8 mouse cellular contexts compared by ENCODE assay signal in the genomic region with DNA sequence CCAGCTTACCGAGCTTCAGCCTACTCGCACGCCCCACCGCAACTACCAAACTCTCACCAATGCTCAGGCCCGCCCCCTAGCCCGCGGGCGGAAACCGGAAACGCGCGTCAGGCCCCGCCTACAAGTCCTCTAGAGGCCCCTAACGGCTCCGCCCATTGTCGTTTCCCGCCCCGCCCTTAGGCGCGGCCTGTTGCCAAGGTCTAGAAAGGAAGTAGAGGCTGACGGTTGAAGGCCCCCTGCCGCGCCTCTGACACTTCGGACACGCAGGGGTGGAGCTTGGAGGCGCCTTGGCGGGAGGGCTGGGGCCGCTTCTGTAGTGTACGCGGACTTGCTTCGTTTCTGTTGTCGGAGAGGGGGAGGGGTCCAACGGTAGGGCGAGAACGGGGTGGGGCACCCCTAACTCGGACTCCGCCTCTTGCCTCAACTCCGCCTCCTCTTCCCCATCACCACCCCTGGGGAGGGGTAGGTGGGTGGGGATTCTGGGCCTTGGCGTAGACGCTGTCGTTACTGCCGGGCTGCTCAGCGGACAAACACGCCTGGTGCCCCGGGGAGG. TPM values are rescaled to one million over a fixed set of nuclear protein-coding genes. Genes with fewer than 3 reads are reported as not detected.
DNase-seq lines count a peak whose midpoint lies in the region; ATAC-seq lines count a peak whose summit lies in the region.

Bcap31 (minus strand) TSS at position 67 of the 553 bp plus-strand sequence.
Abcd1 (plus strand) TSS at position 489 of the 553 bp plus-strand sequence.

- 16% methylated on average over 38 of the region's 45 CpGs for WGBS in hindbrain, embryonic 16.5 days
- 19% methylated on average over 28 of the region's 45 CpGs for WGBS in macrophage (ENCODE audit: missing documents)

- H3K9me3 ChIP-seq in hindbrain, embryonic 16.5 days (ENCODE audit: control insufficient read depth, low read length): no peaks in the 10 kb centered on the region

- no peaks in the 10 kb centered on the region for H3K36me3 ChIP-seq in hindbrain, embryonic 16.5 days (ENCODE audit: control insufficient read depth, insufficient read depth, low read length)
- H3K36me3 ChIP-seq in macrophage (ENCODE audit: inconsistent target): no peaks in the 10 kb centered on the region

- H3K27ac ChIP-seq in hindbrain, embryonic 16.5 days (ENCODE audit: low read depth, low read length): peak within 1 kb of the TSS; percentile 77
- H3K27ac ChIP-seq in macrophage: peak within 1 kb of the TSS; percentile 95

- H3K9ac ChIP-seq in hindbrain, embryonic 16.5 days (ENCODE audit: low read depth, low read length): peak within 1 kb of the TSS; percentile 65

- peak; percentile 97 for DNase-seq in T-cell, adult 2 months (ENCODE audit: low spot score)
- peak; percentile 81 to 83 for DNase-seq in cerebellum, postnatal 36 days
- peak; percentile 93 for DNase-seq in gastrocnemius, adult 18-20 months (ENCODE audit: low spot score)
- peak; percentile 80 to 84 for DNase-seq in left cerebral cortex, adult 18-20 months (ENCODE audit: low spot score in 2 of 2)
- peak; percentile 88 for DNase-seq in right cerebral cortex, adult 18-20 months
- DNase-seq in urinary bladder, postnatal 10 days (ENCODE audit: low spot score): peak; percentile 72

- no peaks in the 10 kb centered on the region for H3K27me3 ChIP-seq in hindbrain, embryonic 16.5 days (replicated peaks; ENCODE audit: control insufficient read depth, insufficient read depth, low read length)

- peak within 1 kb of the TSS; percentile 54 for H3K4me3 ChIP-seq in hindbrain, embryonic 16.5 days (ENCODE audit: low read length)
- peak within 1 kb of the TSS; percentile 70 for H3K4me3 ChIP-seq in macrophage (ENCODE audit: inconsistent target)

- H3K4me2 ChIP-seq in hindbrain, embryonic 16.5 days (ENCODE audit: low read length): peak within 1 kb of the TSS; percentile 67

- ATAC-seq in hindbrain, embryonic 16.5 days: peak; percentile 92

- H3K4me1 ChIP-seq in hindbrain, embryonic 16.5 days (ENCODE audit: control insufficient read depth, insufficient read depth, low read depth, low read length): peaks cover 17% of the 10 kb centered on the region

- H3K79me2 ChIP-seq in macrophage (ENCODE audit: inconsistent target): peaks cover 60% of the 10 kb centered on the region

RNA-seq across cellular contexts. Expression of gene Bcap31, which starts in this region (rescaled TPM):
- 10 to 100 TPM; 54.2 to 63.8 TPM for total RNA-seq in gastrocnemius, adult 18-20 months (2021)
- polyA plus RNA-seq in hindbrain, embryonic 16.5 days (2015; fragmentation: Nextera tagmentation; extraction: Ambion mirVana): 144 and 154 TPM in 2 replicates
- total RNA-seq in left cerebral cortex, adult 18-20 months (2021): 10 to 100 TPM; 79.2 to 91.3 TPM
- total RNA-seq in macrophage (2018; cell fraction: chromatin; rRNA removed): 10 to 100 TPM in 24 of 26 experiments, 1 to 10 TPM in 2; 7.8 to 36.6 (median 19.4) TPM
- 100 to 1,000 TPM; 144 to 223 (median 182) TPM for total RNA-seq in macrophage (2018; cell fraction: cytosol; rRNA removed)
- 100 to 1,000 TPM in 23 of 26 experiments, 10 to 100 TPM in 3; 29.8 to 200 (median 139) TPM for total RNA-seq in macrophage (2018; cell fraction: nucleus; rRNA removed)
- polyA plus RNA-seq in macrophage (2018): 211 to 247 TPM (median 232 TPM) in 3 replicates

RNA-seq across cellular contexts. Expression of gene Abcd1, which starts in this region (rescaled TPM):
- 10 to 100 TPM; 18.7 to 21.2 TPM for total RNA-seq in gastrocnemius, adult 18-20 months (2021)
- 13.1 and 13.2 TPM in 2 replicates for polyA plus RNA-seq in hindbrain, embryonic 16.5 days (2015; fragmentation: Nextera tagmentation; extraction: Ambion mirVana)
- total RNA-seq in left cerebral cortex, adult 18-20 months (2021): 10 to 100 TPM; 10.2 to 12.3 TPM
- total RNA-seq in macrophage (2018; cell fraction: chromatin; rRNA removed): 100 to 1,000 TPM in 11 of 26 experiments, 10 to 100 TPM in 15; 10.5 to 154 (median 89.2) TPM
- 10 to 100 TPM; 46.8 to 94.2 (median 67.9) TPM for total RNA-seq in macrophage (2018; cell fraction: cytosol; rRNA removed)
- 100 to 1,000 TPM in 8 of 26 experiments, 10 to 100 TPM in 18; 20.2 to 118 (median 81.9) TPM for total RNA-seq in macrophage (2018; cell fraction: nucleus; rRNA removed)
- polyA plus RNA-seq in macrophage (2018): 42.0 to 64.5 TPM (median 61.4 TPM) in 3 replicates

Comparison
In these comparisons a context has a peak if more than half of its experiments do, and no peak if none do; other contexts are left out.
1. Peak in every context shown above with its lines: DNase-seq, ATAC-seq, H3K4me3 ChIP-seq and H3K27ac ChIP-seq.